Mouse (Mus musculus) heart, embryonic 16.5 days (tissue): ENCODE data around the gene Nxph4. TPM values are rescaled to one million over a fixed set of nuclear protein-coding genes. Genes with fewer than 3 reads are reported as not detected.
A peak's percentile ranks its signal among the peaks of the same experiment; 100 is the strongest.

Experiments
- ATAC-seq: fragments of 200-750 bp; cut with Nextera tagmentation; replicated peaks from 2 replicates; pipeline ENCODE4 v1.8.0; 2017; ENCODE audit warnings: moderate number of reproducible peaks; ENCODE audit not compliant: insufficient read depth, low FRiP score; ENCODE audit errors: extremely low read depth
- H3K27ac ChIP-seq: fragments of 300-500 bp; sonication (generic); 2 replicates; pipeline ENCODE4 v1.5.1; 2014; ENCODE audit warnings: mild to moderate bottlenecking, low read length, control low read depth, moderate library complexity
- H3K27me3 ChIP-seq: fragments of 300-500 bp; sonication (generic); 2 replicates; pipeline ENCODE4 v1.6.1; 2014; ENCODE audit warnings: low read length, mixed read lengths; ENCODE audit not compliant: control insufficient read depth, insufficient read depth
- H3K36me3 ChIP-seq: fragments of 300-500 bp; sonication (generic); 2 replicates; pipeline ENCODE4 v1.6.1; 2014; ENCODE audit not compliant: control insufficient read depth, insufficient read depth
- H3K4me1 ChIP-seq: fragments of 300-500 bp; sonication (generic); 2 replicates; pipeline ENCODE4 v1.6.1; 2014; ENCODE audit warnings: low read length, mixed read lengths; ENCODE audit not compliant: control insufficient read depth, insufficient read depth
- H3K4me2 ChIP-seq: fragments of 300-500 bp; sonication (generic); 2 replicates; pipeline ENCODE4 v1.6.1; 2014; ENCODE audit warnings: low read depth, mild to moderate bottlenecking, control low read depth, low read length
- H3K4me3 ChIP-seq: fragments of 300-500 bp; sonication (generic); 2 replicates; pipeline ENCODE4 v1.5.1; 2014; ENCODE audit warnings: mild to moderate bottlenecking, control low read depth, low read length
- H3K9ac ChIP-seq: fragments of 300-500 bp; sonication (generic); 2 replicates; pipeline ENCODE4 v1.6.1; 2014; ENCODE audit warnings: low read length, control low read depth
- H3K9me3 ChIP-seq: fragments of 300-500 bp; sonication (generic); replicated peaks from 2 replicates; pipeline ENCODE4 v1.6.1; 2016; ENCODE audit warnings: low read length; ENCODE audit not compliant: control insufficient read depth
- WGBS: fragments of 180-500 bp; shearing (Covaris S2); extraction: QIAGEN DNeasy Blood & Tissue Kit; methylation state at CpG from one replicate; pipeline ENCODE4 v1.1.7; 2014; 5-methylcytosine and 5-hydroxymethylcytosine counted together
- polyA plus RNA-seq: library from polyadenylated mRNA; unstranded; fragments of >200 nt; fragmentation: Nextera tagmentation; extraction: Ambion mirVana; gene quantifications from 2 replicates; pipeline ENCODE4 v1.2.1, GENCODE M21; 2015

Gene Nxph4
- polyA plus RNA-seq, result 1.2 and 1.4 TPM in 2 replicates

- Histone ChIP-seq H3K9ac (peak within 1 kb of the TSS; percentile 42), H3K36me3 (no peaks in the 10 kb centered on the region), H3K9me3 (no peaks in the 10 kb centered on the region), H3K27me3 (peaks cover 75% of the 10 kb centered on the region), H3K4me3 (peak within 1 kb of the TSS; percentile 52), H3K4me1 (peaks cover 14% of the 10 kb centered on the region), H3K4me2 (peak within 1 kb of the TSS; percentile 80), H3K27ac (no peak within 1 kb of the TSS)
- ATAC-seq, result no peak; the same call in 1 of the 2 replicates
- 1% methylated on average over 52 of the region's 78 CpGs for WGBS
Observed at GRCm38 (mm10) chr10:127534036-127534928, at the start of gene Nxph4. Nxph4 (minus strand) TSS chr10:127534559.

GRCm38 (mm10) chr10:127583649-127584048, 49.3 kb upstream of the Nxph4 start:
- no peak for ATAC-seq
- no peak overlapping the region for H3K27ac ChIP-seq
- no peaks in the 10 kb centered on the region for H3K9me3 ChIP-seq
- H3K9ac ChIP-seq, result no peak overlapping the region
- no peaks in the 10 kb centered on the region for H3K27me3 ChIP-seq
- H3K4me1 ChIP-seq, result no peaks in the 10 kb centered on the region
- no peak overlapping the region for H3K4me3 ChIP-seq
- peaks cover 5% of the 10 kb centered on the region; the same call in 1 of the 2 replicates for H3K36me3 ChIP-seq
- no peak overlapping the region for H3K4me2 ChIP-seq
- 70% methylated on average over 8 of the region's 8 CpGs for whole genome bisulfite sequencing

DNA sequence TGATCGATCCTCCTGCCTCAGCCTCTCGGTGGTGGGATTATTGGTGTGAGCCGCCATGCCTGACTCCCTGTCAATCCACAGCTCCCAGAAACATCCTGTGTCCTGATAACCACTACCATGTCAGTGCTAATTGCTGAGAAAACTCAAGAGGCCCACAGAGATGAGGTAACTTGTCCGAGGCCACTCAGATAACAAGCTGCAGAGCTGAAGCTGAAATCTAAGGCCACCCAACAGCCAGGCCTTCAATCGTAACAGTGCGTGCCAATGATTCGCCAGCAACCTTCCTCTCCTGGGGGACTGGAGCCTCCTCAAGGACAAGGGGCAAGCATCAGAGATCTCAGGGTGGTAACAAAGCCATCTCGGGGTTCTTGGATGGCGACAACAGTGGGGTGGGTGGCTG, 46.9 kb upstream of the Nxph4 start:
- Histone ChIP-seq H3K4me3 (no peak overlapping the region), H3K9ac (no peak overlapping the region), H3K4me1 (no peaks in the 10 kb centered on the region), H3K27me3 (no peaks in the 10 kb centered on the region), H3K36me3 (peaks cover 5% of the 10 kb centered on the region; the same call in 1 of the 2 replicates), H3K27ac (no peak overlapping the region), H3K9me3 (no peaks in the 10 kb centered on the region), H3K4me2 (no peak overlapping the region)
- WGBS, result 71% methylated on average over 9 of the region's 9 CpGs
- no peak for ATAC-seq

GRCm38 (mm10) chr10:127577982-127578381, 43.6 kb upstream of the Nxph4 start:
- Histone ChIP-seq H3K9me3 (no peaks in the 10 kb centered on the region), H3K27ac (no peak overlapping the region), H3K4me1 (no peaks in the 10 kb centered on the region), H3K4me3 (no peak overlapping the region), H3K9ac (no peak overlapping the region), H3K36me3 (peaks cover 8% of the 10 kb centered on the region), H3K4me2 (no peak overlapping the region), H3K27me3 (no peaks in the 10 kb centered on the region)
- WGBS, result 81% methylated on average over 15 of the region's 15 CpGs
- no peak for ATAC-seq

DNA sequence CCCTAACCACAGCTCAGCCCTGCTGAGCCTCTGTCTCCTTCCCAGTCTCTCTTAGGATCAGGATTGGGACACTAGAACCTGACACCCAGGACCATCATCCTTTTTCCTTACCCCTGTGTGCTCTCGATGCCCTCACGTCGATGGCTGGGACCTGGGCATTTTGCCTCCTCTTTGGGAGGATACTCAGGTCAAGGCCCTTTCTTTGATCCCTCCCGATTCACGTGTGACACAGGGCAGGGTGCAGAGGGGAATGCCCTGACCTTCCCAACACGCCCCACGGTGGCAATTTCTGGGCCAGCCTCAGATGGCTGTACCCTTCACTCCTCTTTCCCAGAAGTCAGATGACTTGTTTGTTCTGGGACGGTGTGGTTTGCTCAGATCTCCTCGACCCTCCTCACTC, 42.8 kb upstream of the Nxph4 start:
- Histone ChIP-seq H3K4me2 (no peak overlapping the region), H3K4me1 (no peaks in the 10 kb centered on the region), H3K36me3 (peaks cover 8% of the 10 kb centered on the region), H3K27me3 (no peaks in the 10 kb centered on the region), H3K27ac (no peak overlapping the region), H3K4me3 (no peak overlapping the region), H3K9ac (no peak overlapping the region), H3K9me3 (no peaks in the 10 kb centered on the region)
- WGBS, result 82% methylated on average over 9 of the region's 9 CpGs
- no peak for ATAC-seq

GRCm38 (mm10) chr10:127576381-127576961, 42.1 kb upstream of the Nxph4 start:
- H3K9ac ChIP-seq, result no peak overlapping the region
- H3K27me3 ChIP-seq, result no peaks in the 10 kb centered on the region
- no peaks in the 10 kb centered on the region for H3K9me3 ChIP-seq
- H3K36me3 ChIP-seq, result peaks cover 8% of the 10 kb centered on the region
- H3K4me2 ChIP-seq, result no peak overlapping the region
- WGBS, result 53% methylated on average over 18 of the region's 18 CpGs
- H3K27ac ChIP-seq, result no peak overlapping the region
- no peak; the same call in 1 of the 2 replicates for ATAC-seq
- H3K4me3 ChIP-seq, result no peak overlapping the region
- no peaks in the 10 kb centered on the region for H3K4me1 ChIP-seq

GRCm38 (mm10) chr10:127575741-127576140, 41.4 kb upstream of the Nxph4 start:
- no peak for ATAC-seq
- Histone ChIP-seq H3K27ac (no peak overlapping the region), H3K4me3 (no peak overlapping the region), H3K4me2 (no peak overlapping the region), H3K27me3 (no peaks in the 10 kb centered on the region), H3K36me3 (peaks cover 5% of the 10 kb centered on the region), H3K9ac (no peak overlapping the region), H3K4me1 (no peaks in the 10 kb centered on the region), H3K9me3 (no peaks in the 10 kb centered on the region)
- 84% methylated on average over 7 of the region's 7 CpGs for WGBS

- Histone ChIP-seq H3K27ac (no peak overlapping the region), H3K9ac (no peak overlapping the region), H3K9me3 (no peaks in the 10 kb centered on the region), H3K4me2 (no peak overlapping the region), H3K4me1 (no peaks in the 10 kb centered on the region), H3K4me3 (no peak overlapping the region), H3K36me3 (peaks cover 5% of the 10 kb centered on the region), H3K27me3 (no peaks in the 10 kb centered on the region)
- 89% methylated on average over 5 of the region's 5 CpGs for WGBS
- ATAC-seq, result no peak
Observed at GRCm38 (mm10) chr10:127572281-127572680, 37.9 kb upstream of the Nxph4 start.
